Mouse (Mus musculus): ENCODE data around the gene Polr1e. TPM values are rescaled to one million over a fixed set of nuclear protein-coding genes. Genes with fewer than 3 reads are reported as not detected.
"Not testable (repeated sequence)": the region's sequence is repeated elsewhere in the genome, so short reads cannot be mapped to it uniquely, and the experiment has no call there.

Gene Polr1e
- total RNA-seq, 2 experiments from 2014 or later = 19.9 to 20.1 TPM

DNA sequence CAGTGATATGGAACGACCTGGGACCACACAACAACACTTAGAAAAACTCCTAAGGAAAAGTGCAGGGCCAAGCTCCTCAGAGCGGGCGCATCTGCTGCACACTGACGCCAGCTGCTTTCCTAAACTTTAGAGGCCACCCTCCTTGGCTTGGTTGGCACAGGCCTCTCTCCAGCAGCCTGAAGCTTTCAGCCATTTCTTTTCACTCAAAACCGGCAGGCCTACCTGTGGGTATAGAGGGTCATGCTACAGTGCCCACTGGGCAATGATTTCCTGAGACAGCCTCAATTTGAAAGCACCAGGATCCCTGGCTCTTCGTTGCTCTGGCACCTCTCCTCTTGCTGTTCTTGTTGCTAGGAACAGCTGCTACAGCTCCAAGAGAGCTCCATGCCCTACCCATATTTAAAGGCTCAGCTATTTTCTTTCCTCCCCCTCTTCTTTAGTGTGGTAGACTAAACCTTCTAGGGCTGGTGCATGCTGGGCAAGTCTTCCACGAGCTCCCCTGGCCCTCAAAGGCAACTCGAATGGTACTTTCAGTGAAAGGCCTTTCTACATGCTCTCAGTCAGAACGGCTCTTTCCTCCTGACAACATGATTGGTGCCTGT, 29.0 kb downstream of the Polr1e start:
- no peak for DNase-seq (ENCODE audit: low spot score in 2 of 2)

GRCm38 (mm10) chr4:45047956-45048355, 29.6 kb downstream of the Polr1e start:
- no peak for DNase-seq (ENCODE audit: low spot score in 2 of 2)

GRCm38 (mm10) chr4:45054862-45055261, 36.5 kb downstream of the Polr1e start:
- DNase-seq (ENCODE audit: low spot score in 2 of 2) = no peak

GRCm38 (mm10) chr4:45055451-45055850, 37.1 kb downstream of the Polr1e start:
- DNase-seq (ENCODE audit: low spot score in 2 of 2) = no peak

GRCm38 (mm10) chr4:45063836-45064235, 45.5 kb downstream of the Polr1e start:
- DNase-seq (ENCODE audit: low spot score in 2 of 2) = not testable (repeated sequence)

GRCm38 (mm10) chr4:45064577-45064976, 46.2 kb downstream of the Polr1e start:
- no peak for DNase-seq (ENCODE audit: low spot score in 2 of 2)

DNA sequence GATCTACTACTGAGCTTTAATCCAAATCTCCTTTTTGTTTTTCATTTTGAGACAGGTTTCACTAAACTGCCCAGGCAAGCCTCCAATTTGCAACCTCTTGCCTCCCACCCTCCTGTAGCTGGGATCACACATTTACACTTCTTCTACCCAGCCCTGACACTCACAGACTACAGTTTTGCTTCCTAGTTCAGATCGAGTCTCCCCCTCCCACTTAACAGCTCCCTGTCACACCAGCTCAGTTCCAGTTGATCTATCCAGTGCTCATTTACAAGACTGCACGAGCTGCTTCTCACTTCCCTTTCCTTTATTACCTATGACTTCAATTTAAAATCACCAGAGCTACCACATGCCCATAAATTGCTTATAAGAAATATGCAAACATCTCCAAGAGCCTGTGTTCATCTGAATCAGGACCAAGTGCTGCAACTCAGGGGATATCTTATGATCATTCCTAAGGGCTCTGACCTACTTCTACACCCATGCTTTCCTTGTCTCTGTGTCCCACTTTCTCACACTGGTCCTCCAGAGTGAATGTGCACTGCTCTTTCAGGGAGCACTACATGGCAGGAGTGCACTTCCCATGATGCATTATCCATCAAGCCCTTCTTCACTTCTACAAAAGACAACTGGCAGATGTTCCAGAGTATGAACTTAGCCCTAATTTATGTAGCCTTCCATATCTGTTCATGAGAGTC, 47.8 kb downstream of the Polr1e start:
- DNase-seq (ENCODE audit: low spot score in 2 of 2) = no peak

- DNase-seq (ENCODE audit: low spot score in 2 of 2) = no peak
These were observed 49.4 kb downstream of the Polr1e start for GRCm38 (mm10) chr4:45067742-45068141.

DNA sequence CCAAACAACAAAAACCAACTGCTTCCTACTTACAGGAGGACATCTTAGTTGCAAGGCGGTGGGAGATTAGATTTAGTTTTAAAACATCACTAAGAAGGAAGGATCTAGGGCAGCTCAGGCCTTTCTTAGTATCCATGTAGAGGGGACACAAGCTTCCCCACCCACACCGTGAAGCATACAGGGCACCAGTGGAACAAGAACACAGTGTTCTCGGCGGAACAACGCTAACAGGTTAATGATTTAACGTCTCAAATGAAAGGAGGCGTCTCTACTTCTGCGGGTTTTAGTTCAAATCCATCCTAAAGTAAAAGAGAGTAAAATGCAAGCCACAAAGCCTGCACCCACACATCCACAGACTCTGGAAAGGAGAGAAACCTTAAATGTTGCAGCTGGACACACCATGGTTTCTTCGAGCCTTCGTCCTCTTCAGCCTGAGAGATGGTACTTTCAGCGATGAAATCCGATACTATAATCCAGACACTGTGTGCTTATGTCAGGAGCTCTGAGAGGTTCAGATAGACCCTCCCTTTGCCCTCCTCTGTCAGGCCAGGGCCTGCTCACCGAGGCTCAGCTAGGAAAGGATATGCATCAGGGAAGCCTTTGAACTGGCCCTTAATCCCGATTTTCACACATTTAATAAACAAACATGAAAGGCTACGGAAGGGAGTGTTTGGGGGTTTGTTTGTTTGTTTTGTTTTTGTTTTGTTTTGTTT, 54.0 kb downstream of the Polr1e start:
- no peak for DNase-seq (ENCODE audit: low spot score in 2 of 2)

DNA sequence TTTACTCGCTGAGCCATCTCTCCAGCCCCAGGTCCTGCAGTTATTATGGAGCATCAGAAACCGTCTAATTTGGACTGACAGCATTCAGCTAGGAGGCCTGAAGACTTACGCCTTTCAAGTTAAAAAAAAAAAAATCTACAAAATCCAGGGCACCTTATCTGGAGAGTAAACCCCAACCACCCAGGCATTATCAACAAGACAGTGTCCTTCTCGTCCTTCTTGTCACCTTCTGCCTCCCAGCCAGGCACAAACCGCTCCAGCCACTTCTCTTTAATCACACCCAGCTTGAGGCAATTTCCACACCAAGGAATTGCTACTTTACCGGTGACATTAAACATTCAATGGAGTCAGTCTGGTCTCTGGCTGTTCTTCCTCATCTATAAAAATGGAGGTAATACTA, 55.2 kb downstream of the Polr1e start:
- no peak for DNase-seq (ENCODE audit: low spot score in 2 of 2)

DNA sequence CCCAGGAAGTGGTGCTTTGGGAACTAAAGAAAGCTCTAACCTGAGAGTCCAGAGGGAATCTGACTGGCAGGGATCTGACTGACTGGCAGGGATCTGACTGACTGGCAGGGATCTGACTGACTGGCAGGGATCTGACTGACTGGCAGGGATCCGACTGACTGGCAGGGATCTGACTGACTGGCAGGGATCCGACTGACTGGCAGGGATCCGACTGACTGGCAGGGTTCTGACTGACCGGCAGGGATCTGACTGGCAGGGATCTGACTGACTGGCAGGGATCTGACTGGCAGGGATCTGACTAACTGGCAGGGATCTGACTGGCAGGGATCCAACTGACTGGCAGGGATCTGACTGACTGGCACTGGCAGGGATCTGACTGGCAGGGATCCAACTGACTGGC, 62.7 kb downstream of the Polr1e start:
- not testable (repeated sequence) for DNase-seq (ENCODE audit: low spot score in 2 of 2)

GRCm38 (mm10) chr4:45082951-45083350, 64.6 kb downstream of the Polr1e start:
- DNase-seq (ENCODE audit: low spot score in 2 of 2) = no peak

DNA sequence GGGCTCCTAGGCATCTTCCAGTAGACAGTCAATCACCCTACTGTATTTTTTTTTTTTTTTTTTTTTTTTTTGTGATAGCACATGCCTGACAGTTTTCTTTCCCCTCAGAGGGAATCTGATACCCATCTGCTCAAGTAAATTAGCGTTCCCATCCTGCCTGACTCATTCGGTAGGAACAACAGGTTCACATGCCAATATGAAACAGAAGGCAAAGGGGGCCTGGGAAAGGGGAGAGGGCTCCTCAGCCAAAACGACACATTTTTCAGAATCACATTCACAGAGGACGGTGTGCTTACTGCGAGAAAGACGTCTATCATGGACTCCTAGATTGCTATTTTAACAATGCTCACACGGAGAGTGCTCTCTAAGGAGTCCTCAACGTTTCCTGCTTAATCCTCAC, 65.1 kb downstream of the Polr1e start:
- no peak for DNase-seq (ENCODE audit: low spot score in 2 of 2)

DNA sequence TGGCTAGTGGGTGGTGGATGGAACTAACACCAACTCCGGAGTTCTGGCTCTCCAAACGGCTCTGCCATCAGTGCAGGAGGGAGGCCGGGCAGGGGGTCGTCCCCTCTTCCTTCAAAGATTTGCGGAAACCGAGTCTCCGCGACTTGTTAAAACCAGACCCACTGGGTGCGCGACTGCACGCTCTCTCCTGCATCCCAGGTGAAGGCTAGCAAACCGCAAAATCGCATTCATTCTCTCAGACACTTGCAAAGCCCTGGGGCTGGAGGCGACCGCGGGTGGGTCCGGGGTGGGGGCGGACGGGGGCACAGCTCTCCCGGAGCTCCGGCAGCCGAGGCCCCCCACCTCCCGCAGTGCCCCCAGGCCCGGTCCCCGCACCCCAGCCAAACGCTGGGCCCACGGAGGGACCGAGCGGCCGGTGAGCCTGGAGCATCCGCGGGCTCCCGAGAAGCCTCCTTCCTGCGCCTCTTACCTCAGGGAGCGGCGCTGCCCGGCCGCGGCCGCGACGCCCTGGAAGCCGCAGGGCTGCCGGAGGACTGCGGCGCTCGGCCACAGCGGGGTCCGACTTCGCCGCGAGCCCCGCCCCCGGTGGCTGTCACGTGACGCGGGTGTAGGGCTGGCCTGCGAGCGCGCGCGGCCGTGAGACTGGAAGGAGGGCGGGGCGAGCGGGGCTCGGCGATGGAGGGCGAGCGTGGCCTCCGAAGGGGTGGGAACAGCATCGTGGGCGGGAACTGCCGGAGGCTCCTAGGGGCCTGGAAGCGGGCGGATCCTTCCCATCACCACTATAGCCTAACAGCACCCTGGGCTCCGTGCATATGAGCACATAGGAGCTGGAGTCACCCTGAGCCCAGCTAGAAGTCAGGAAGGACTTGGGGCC, 65.9 kb downstream of the Polr1e start, which contains the start of gene Fbxo10:
Gene Fbxo10, minus strand, starts transcription at position 584 of the 874 bp plus-strand sequence.
- DNase-seq (ENCODE audit: low spot score in 2 of 2) = peak; percentile 84 to 90

GRCm38 (mm10) chr4:45084895-45085290, 66.5 kb downstream of the Polr1e start:
- DNase-seq (ENCODE audit: low spot score in 2 of 2) = no peak

Other genes with a start within 250 kb of the Polr1e start
- gene Grhpr, start 37.2 kb upstream of the Polr1e start, total RNA-seq (2021) = 100 to 1,000 TPM; 153 to 162 TPM
- 10 to 100 TPM; 20.2 to 21.3 TPM for gene Zbtb5, start 6.2 kb upstream of the Polr1e start, total RNA-seq (2021)
- 10 to 100 TPM; 17.8 to 18.8 TPM for gene Fbxo10, start 66.0 kb downstream of the Polr1e start, total RNA-seq (2021)
- gene Tomm5, start 89.5 kb downstream of the Polr1e start, total RNA-seq (2021) = 100 to 1,000 TPM; 106 to 109 TPM
- gene Frmpd1, start 166.3 kb downstream of the Polr1e start, total RNA-seq (2021) = 10 to 100 TPM in 1 of 2 experiments, 1 to 10 TPM in 1; 8.2 to 10.3 TPM

Measured in adrenal gland, postnatal 4 days (tissue).